Mouse (Mus musculus): Measurements from ENCODE around the gene Cacna2d4.

Gene Cacna2d4

DNA sequence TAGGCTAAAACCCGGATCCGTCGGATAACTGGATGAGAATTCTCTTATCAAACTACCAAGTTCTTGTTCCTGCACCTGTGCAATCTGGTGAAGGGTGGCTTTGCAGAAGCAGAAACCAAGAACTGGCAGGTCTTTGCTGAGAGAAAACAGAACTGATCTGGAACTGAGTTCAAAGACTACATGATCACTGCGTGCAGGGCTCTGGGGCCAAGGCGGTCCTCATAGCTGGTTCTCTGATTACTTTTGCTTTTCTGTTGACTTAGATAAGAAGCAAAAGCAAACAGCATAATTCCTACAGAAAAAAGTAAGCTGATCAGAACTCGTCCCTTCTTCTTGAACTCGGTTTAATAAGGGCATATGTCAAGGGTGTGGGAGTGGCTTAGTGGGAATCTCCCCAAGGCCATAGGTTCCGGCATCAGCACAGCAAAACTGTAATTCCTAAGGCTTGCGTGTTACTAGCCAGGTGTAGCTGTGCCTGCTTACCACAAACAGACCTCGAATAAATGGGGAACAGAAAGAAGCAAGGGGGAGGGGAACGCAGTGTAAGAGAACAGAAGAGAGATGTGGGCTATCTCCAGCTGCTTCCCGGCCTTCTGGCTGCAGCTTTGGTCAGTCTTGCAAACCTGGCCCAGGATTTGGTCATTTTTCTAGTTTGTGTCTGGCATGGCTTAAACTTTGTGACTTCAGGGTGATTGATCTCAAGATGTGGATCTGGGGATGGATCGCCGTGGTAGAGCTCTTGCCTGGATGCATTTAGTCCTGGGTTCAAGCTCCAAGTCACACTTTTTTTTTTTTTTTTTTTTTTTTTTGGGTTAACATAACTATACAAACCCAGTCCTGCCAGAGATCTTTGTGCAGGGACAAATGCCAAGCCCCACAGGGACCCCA, 159.3 kb downstream of the Cacna2d4 start:
- DNase-seq = no peak

- no peak for DNase-seq
Measured at GRCm38 (mm10) chr6:119396309-119396634, 159.9 kb downstream of the Cacna2d4 start.

DNA sequence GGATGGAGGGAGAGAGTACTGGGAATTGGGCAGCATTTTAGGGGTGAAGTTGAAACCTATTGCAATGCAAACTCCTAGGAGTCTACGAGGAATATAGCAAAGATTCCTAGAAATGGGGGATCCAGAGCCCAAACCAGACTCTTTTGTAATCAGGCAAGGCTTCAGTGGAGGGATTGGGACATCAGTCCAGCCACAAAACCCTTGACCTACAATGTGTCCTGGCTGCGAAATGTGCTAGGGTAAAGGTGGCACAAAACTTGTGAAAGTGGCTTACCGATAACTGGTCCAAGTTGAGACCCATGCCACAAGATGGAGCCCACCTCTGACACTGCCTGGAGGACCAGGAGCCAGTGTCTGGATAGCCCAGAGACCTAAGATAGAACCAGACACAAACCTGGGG, 163.0 kb downstream of the Cacna2d4 start:
- no peak for DNase-seq

GRCm38 (mm10) chr6:119400649-119401048, 164.3 kb downstream of the Cacna2d4 start:
- no peak for DNase-seq

- DNase-seq = no peak
Measured at GRCm38 (mm10) chr6:119401545-119402304, 165.4 kb downstream of the Cacna2d4 start.

All from cerebellum, adult 11 months (tissue).